Mouse (Mus musculus) left cerebral cortex, adult 2 months (tissue): ENCODE measurements at regions not wholly inside any gene's neighbourhood (a gene's known extent, or its start where the extent isn't known, plus 50 kb on each side); places are given as distances from the start of the nearest gene placed in this dataset.

Experiments used
- DNase-seq, 2 experiments: peaks; one replicate each; pipeline ENCODE4 v3.0.0; 2021 to 2022; ENCODE audit warnings: low spot score in 2 of 2, mixed read lengths in 1 of 2; ENCODE audit errors: extremely low spot score in 1 of 2
- H3K27ac ChIP-seq: fragments of 200-600 bp; 2 replicates; pipeline ENCODE4 v1.8.1; 2022
- H3K4me3 ChIP-seq: fragments of 200-600 bp; 2 replicates; pipeline ENCODE4 v1.8.1; 2022
- CTCF ChIP-seq: fragments of 200-600 bp; IDR thresholded peaks from 2 replicates; pipeline ENCODE4 v1.8.1; 2022; ENCODE audit warnings: antibody characterized with exemption, mild to moderate bottlenecking, moderate library complexity
- intact Hi-C: fragments of 180-260 bp; cut with DNase I; formaldehyde crosslinking; loops from one replicate; pipeline ENCODE4 v1.15.1; 2025

- no peak for DNase-seq
- H3K27ac ChIP-seq: no peak overlapping the region
- no peak overlapping the region for H3K4me3 ChIP-seq
- intact Hi-C loops: no loop called here
- no peak for TF ChIP-seq CTCF
Measured at GRCm38 (mm10) chr13:118480237-118480636, 93.2 kb upstream of the Mrps30 start.

DNA sequence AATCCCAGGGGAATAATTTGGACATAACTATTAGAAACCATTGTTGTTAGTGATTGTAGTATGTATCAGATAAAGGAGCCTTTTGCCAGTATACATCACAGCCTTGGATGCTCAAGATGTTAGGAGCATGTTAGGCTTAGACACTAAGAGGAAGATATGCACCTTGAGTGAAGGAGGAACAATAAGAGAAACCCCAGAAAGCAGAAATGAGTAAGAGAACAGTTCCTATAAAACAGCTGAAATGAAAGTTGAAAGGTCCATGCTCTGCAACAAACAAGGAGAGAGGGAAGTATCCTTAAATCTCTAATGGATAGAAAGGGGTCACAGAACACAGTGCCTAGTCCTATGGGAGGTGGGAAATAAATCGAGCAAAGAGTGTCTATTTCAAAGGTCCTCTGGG, 91.4 kb upstream of the Mrps30 start:
- intact Hi-C loops: no loop called here
- TF ChIP-seq CTCF: no peak
- DNase-seq: no peak
- Histone ChIP-seq H3K4me3 (no peak overlapping the region), H3K27ac (no peak overlapping the region)

- TF ChIP-seq CTCF: no peak
- Histone ChIP-seq H3K4me3 (no peak overlapping the region), H3K27ac (no peak overlapping the region)
- intact Hi-C loops: no loop called here
- DNase-seq: no peak
Measured at GRCm38 (mm10) chr13:118472578-118472977, 85.5 kb upstream of the Mrps30 start.

- intact Hi-C loops: no loop called here
- H3K4me3 ChIP-seq: no peak overlapping the region
- TF ChIP-seq CTCF: no peak
- H3K27ac ChIP-seq: no peak overlapping the region
- no peak for DNase-seq
Measured at GRCm38 (mm10) chr13:118459672-118460384, 72.8 kb upstream of the Mrps30 start.

- no peak overlapping the region for H3K27ac ChIP-seq
- no peak for TF ChIP-seq CTCF
- H3K4me3 ChIP-seq: no peak overlapping the region
- intact Hi-C loops: no loop called here
- DNase-seq: no peak
Measured at GRCm38 (mm10) chr13:118448977-118449705, 62.1 kb upstream of the Mrps30 start.

DNA sequence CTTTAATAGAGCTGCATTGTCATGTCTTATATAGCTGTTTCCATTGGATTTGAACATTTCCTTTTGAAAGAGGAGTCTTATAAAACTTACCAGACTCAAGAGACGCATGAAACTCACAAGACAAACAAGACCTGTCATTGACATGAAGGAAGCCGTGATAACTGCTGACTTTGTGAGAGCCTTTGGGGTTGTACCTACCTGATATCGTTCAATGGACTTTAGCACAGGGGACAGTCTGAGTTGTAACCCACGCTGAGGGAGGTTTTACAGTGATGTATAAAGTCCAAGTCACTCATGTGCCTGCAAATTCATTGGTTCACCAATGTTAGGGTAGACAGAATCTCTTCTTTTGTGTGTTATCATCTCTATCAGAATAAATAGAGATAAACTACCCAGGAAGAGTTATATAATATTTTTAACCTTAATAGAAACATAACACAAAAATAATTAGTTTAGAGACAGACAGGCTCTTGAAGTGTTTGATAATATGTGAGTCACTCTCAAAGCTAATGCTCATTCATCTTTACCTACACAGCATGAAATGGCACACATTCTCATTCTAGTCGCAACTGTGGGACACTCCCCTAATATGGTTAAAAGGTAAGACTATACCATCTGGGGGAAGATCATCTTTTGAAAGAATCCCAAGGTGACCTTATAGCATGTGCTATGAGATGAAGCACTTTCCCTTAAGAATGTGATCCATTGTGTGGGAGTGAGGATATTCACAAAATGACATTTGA, 54.4 kb upstream of the Mrps30 start:
- no peak for TF ChIP-seq CTCF
- intact Hi-C loops: no loop called here
- DNase-seq: no peak
- Histone ChIP-seq H3K4me3 (no peak overlapping the region), H3K27ac (no peak overlapping the region)
